Mouse (Mus musculus) forebrain, embryonic 13.5 days (tissue): ENCODE results near the gene Dhdh. TPM values are rescaled to one million over a fixed set of nuclear protein-coding genes. Genes with fewer than 3 reads are reported as not detected.
A peak's percentile ranks its signal among the peaks of the same experiment; 100 is the strongest.
"Not testable (repeated sequence)": the region's sequence is repeated elsewhere in the genome, so short reads cannot be mapped to it uniquely, and the experiment has no call there.

Source experiments
- ATAC-seq: fragments of 200-750 bp; cut with Nextera tagmentation; 2 replicates; pipeline ENCODE4 v1.8.0; 2017
- H3K27ac ChIP-seq: fragments of 300-500 bp; sonication (generic); 2 replicates; pipeline ENCODE4 v1.5.1; 2015; ENCODE audit warnings: inconsistent platforms, mild to moderate bottlenecking, moderate library complexity
- H3K27me3 ChIP-seq: fragments of 300-500 bp; sonication (generic); 2 replicates; pipeline ENCODE4 v1.6.1; 2015; ENCODE audit warnings: mild to moderate bottlenecking, inconsistent platforms
- H3K36me3 ChIP-seq: fragments of 300-500 bp; sonication (generic); 2 replicates; pipeline ENCODE4 v1.6.1; 2015; ENCODE audit warnings: mild to moderate bottlenecking, inconsistent platforms; ENCODE audit not compliant: poor library complexity, severe bottlenecking
- H3K4me1 ChIP-seq: fragments of 300-500 bp; sonication (generic); 2 replicates; pipeline ENCODE4 v1.6.1; 2015; ENCODE audit warnings: inconsistent platforms
- H3K4me2 ChIP-seq: fragments of 300-500 bp; sonication (generic); 2 replicates; pipeline ENCODE4 v1.6.1; 2015; ENCODE audit warnings: inconsistent platforms, mild to moderate bottlenecking, moderate library complexity
- H3K4me3 ChIP-seq: fragments of 300-500 bp; sonication (generic); 2 replicates; pipeline ENCODE4 v1.5.1; 2015; ENCODE audit warnings: mild to moderate bottlenecking, inconsistent platforms
- H3K9ac ChIP-seq: fragments of 300-500 bp; sonication (generic); 2 replicates; pipeline ENCODE4 v1.6.1; 2015; ENCODE audit warnings: mild to moderate bottlenecking, inconsistent platforms
- H3K9me3 ChIP-seq: fragments of 300-500 bp; sonication (generic); replicated peaks from 2 replicates; pipeline ENCODE4 v1.6.1; 2016; ENCODE audit warnings: inconsistent platforms
- WGBS: fragments of 180-500 bp; shearing (Covaris S2); methylation state at CpG from one replicate; pipeline ENCODE4 v1.1.7; 2015; 5-methylcytosine and 5-hydroxymethylcytosine counted together
- polyA plus RNA-seq: library from polyadenylated mRNA; unstranded; fragments of >200 nt; fragmentation: Nextera tagmentation; extraction: Ambion mirVana; gene quantifications from 2 replicates; pipeline ENCODE4 v1.2.1, GENCODE M21; 2015

Dhdh gene
- polyA plus RNA-seq, result 2.7 and 3.1 TPM in 2 replicates

GRCm38 (mm10) chr7:45488293-45489204 is at the start of gene Dhdh:
Gene Dhdh (minus strand): TSS chr7:45488805.
- no peaks in the 10 kb centered on the region for H3K9me3 ChIP-seq
- peaks cover 18% of the 10 kb centered on the region for H3K36me3 ChIP-seq
- H3K4me3 ChIP-seq, result peak within 1 kb of the TSS; percentile 44
- ATAC-seq, result peak; percentile 75
- H3K27me3 ChIP-seq, result no peaks in the 10 kb centered on the region
- peak within 1 kb of the TSS; percentile 65 for H3K9ac ChIP-seq
- H3K27ac ChIP-seq, result peak within 1 kb of the TSS; percentile 55
- peak within 1 kb of the TSS; percentile 69 for H3K4me2 ChIP-seq
- H3K4me1 ChIP-seq, result peaks cover 20% of the 10 kb centered on the region
- WGBS, result 7% methylated on average over 38 of the region's 38 CpGs

GRCm38 (mm10) chr7:45537602-45538001 is 49.0 kb upstream of the Dhdh start:
- Histone ChIP-seq H3K4me1 (peaks cover 9% of the 10 kb centered on the region), H3K27ac (no peak overlapping the region), H3K36me3 (no peaks in the 10 kb centered on the region), H3K9ac (peak overlapping the region; percentile 74), H3K27me3 (no peaks in the 10 kb centered on the region), H3K4me3 (peak overlapping the region; percentile 58), H3K9me3 (no peaks in the 10 kb centered on the region), H3K4me2 (peak overlapping the region; percentile 71)
- 78% methylated on average over 10 of the region's 10 CpGs for WGBS
- ATAC-seq, result no peak

DNA sequence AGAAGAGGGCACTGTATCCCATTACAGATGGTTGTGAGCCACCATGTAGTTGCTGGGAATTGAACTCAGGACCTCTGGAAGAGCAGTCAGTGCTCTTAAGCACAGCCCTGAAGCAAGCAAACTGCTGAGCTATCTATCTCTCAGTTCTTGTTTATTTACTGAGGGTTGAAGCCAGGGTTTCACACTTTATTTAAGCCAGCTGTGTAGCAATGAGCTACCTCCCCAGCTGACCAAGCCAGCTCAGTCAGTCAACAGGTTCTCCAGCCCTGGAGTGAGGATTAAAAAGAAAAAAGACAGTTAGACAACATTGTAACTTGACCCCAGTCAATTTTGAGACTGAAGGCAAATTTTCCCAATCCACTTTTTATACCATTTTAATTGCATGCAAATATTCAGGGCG is 47.1 kb upstream of the Dhdh start:
- H3K9me3 ChIP-seq, result no peaks in the 10 kb centered on the region
- no peak overlapping the region for H3K27ac ChIP-seq
- H3K4me1 ChIP-seq, result peaks cover 9% of the 10 kb centered on the region
- H3K4me3 ChIP-seq, result no peak overlapping the region
- no peak overlapping the region for H3K4me2 ChIP-seq
- H3K9ac ChIP-seq, result no peak overlapping the region
- no peak for ATAC-seq
- WGBS, result 89% methylated on average over 1 of the region's 1 CpGs
- no peaks in the 10 kb centered on the region for H3K36me3 ChIP-seq
- H3K27me3 ChIP-seq, result no peaks in the 10 kb centered on the region

- no peaks in the 10 kb centered on the region for H3K27me3 ChIP-seq
- no peak for ATAC-seq
- no peaks in the 10 kb centered on the region for H3K36me3 ChIP-seq
- no peak overlapping the region for H3K4me3 ChIP-seq
- 79% methylated on average over 2 of the region's 2 CpGs for WGBS
- H3K27ac ChIP-seq, result no peak overlapping the region
- no peaks in the 10 kb centered on the region for H3K9me3 ChIP-seq
- H3K4me1 ChIP-seq, result peaks cover 2% of the 10 kb centered on the region
- H3K4me2 ChIP-seq, result no peak overlapping the region
- H3K9ac ChIP-seq, result no peak overlapping the region
Observed at GRCm38 (mm10) chr7:45530643-45531042, 42.0 kb upstream of the Dhdh start.

- no peak overlapping the region for H3K27ac ChIP-seq
- no peak overlapping the region for H3K9ac ChIP-seq
- no peak overlapping the region for H3K4me3 ChIP-seq
- ATAC-seq, result no peak
- peaks cover 1% of the 10 kb centered on the region; the same call in 1 of the 2 replicates for H3K36me3 ChIP-seq
- peaks cover 14% of the 10 kb centered on the region for H3K4me1 ChIP-seq
- no peak overlapping the region for H3K4me2 ChIP-seq
- 21% methylated on average over 6 of the region's 6 CpGs for WGBS
- H3K27me3 ChIP-seq, result no peaks in the 10 kb centered on the region
- no peaks in the 10 kb centered on the region for H3K9me3 ChIP-seq
Observed at GRCm38 (mm10) chr7:45529461-45529860, 40.9 kb upstream of the Dhdh start.

DNA sequence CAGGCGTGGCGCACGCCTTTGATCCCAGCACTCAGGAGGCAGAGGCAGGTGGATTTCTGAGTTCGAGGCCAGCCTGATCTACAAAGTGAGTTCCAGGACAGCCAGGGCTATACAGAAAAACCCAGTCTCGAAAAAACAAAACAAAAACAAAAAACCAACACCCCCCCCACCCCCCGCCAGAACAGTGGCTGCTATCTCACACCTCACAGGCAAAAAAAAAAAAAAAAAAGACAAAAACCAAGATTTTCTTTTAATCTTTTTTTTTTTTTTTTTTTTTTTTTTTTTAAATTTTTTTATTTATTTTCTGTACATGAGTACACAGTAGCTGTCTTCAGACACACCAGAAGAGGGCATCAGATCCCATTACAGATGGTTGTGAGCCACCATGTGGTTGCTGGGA is 38.6 kb upstream of the Dhdh start:
- H3K4me3 ChIP-seq, result not testable (repeated sequence)
- 91% methylated on average over 6 of the region's 6 CpGs for WGBS

GRCm38 (mm10) chr7:45526474-45527120 is 38.0 kb upstream of the Dhdh start:
- peak overlapping the region; percentile 83 for H3K4me2 ChIP-seq
- no peak for ATAC-seq
- H3K27me3 ChIP-seq, result no peaks in the 10 kb centered on the region
- peak overlapping the region; percentile 83 for H3K9ac ChIP-seq
- peaks cover 3% of the 10 kb centered on the region; the same call in 1 of the 2 replicates for H3K36me3 ChIP-seq
- peak overlapping the region; percentile 75 for H3K4me3 ChIP-seq
- peaks cover 30% of the 10 kb centered on the region for H3K4me1 ChIP-seq
- no peaks in the 10 kb centered on the region for H3K9me3 ChIP-seq
- WGBS, result 24% methylated on average over 7 of the region's 7 CpGs
- peak overlapping the region; percentile 37; the same call in 1 of the 2 replicates for H3K27ac ChIP-seq

More for the DNA sequence above, 38.6 kb upstream of the Dhdh start:
- H3K4me2 ChIP-seq, H3K27me3 ChIP-seq, ATAC-seq, H3K9me3 ChIP-seq, H3K9ac ChIP-seq, H3K27ac ChIP-seq, H3K36me3 ChIP-seq: not testable (repeated sequence)
- H3K4me1 ChIP-seq, result peaks cover 29% of the 10 kb centered on the region

DNA sequence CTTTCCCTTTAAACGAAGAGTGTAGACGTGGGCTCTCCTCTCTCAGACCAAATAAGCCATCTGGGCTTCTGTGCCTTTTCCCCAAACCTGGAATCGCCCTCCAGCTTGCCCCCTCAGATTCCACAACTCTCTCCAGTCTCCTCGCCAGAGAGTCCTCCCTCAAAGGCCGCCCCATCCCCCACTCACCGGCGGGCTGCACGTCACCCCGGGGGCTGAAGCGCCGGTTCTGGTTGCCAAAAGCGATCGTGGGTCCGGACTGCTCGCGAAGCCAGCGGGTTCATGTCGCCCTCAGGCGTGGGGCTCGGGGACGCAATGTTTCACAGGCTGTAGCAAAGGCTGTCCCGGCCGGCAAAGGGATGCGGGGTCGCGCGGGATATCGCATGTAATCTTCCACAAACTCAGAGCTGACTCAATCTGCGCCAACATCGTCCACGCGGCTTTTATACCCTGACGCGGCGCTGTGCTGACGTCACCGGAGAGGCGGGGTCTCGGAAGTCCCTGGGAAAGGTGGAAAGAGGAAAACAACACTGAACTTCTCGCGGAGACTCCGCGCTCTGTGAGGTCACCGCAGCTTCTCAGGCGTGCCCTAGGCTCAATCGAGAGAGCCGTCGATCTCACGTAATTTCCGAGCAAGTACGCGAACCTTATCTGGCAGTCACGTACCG is 37.3 kb upstream of the Dhdh start, which contains the start of the genes Ppp1r15a and Plekha4:
Gene Ppp1r15a, minus strand, starts transcription at position 460 of the 665 bp plus-strand sequence.
Gene Plekha4, plus strand, starts transcription at position 522 of the 665 bp plus-strand sequence.
- Histone ChIP-seq H3K9ac (peak within 1 kb of the TSS; percentile 83), H3K4me2 (peak within 1 kb of the TSS; percentile 83), H3K4me3 (peak within 1 kb of the TSS; percentile 75), H3K27ac (peak within 1 kb of the TSS; percentile 61), H3K36me3 (peaks cover 3% of the 10 kb centered on the region; the same call in 1 of the 2 replicates), H3K9me3 (no peaks in the 10 kb centered on the region), H3K27me3 (no peaks in the 10 kb centered on the region), H3K4me1 (peaks cover 33% of the 10 kb centered on the region)
- peak; percentile 77 for ATAC-seq
- WGBS, result under 1% methylated on average over 54 of the region's 54 CpGs

DNA sequence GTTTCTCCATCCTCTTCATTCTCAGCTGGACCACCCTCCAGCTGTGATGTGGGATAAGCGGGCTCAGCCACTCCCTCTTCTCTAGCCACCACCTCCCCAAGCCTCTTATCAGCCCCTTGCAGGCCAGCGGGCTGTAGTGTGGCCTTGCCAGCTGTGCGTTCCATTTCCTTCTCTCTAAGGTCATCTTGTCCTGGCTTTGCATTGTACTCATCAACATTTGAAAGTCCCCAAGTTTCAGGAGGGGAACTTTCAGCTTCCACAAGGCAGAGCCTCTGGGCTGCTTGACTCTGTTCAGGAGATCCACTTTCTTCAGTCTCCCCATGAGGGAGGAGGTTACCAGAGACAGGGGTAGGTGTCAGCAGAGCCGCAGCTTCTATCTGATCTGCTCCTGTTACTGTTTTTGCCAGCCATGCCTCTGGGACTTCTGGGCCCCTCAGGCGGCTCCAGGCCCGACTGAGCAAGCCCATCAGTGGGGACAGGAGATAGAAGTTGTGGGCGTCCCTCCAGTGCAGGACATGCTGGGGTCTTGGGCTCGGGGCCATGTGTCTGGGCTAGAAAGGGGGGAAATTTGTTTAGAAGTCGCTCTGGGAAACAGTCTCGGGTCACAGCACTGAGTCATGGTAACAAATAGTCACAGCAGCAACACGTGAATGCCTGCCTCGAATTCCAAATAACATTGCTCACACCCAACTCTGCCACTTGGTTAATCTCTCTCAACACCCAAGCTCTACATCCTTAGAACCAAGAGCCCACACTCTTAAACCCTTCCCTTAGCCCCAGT is 36.4 kb upstream of the Dhdh start:
- ATAC-seq, result no peak
- 39% methylated on average over 12 of the region's 12 CpGs for WGBS

DNA sequence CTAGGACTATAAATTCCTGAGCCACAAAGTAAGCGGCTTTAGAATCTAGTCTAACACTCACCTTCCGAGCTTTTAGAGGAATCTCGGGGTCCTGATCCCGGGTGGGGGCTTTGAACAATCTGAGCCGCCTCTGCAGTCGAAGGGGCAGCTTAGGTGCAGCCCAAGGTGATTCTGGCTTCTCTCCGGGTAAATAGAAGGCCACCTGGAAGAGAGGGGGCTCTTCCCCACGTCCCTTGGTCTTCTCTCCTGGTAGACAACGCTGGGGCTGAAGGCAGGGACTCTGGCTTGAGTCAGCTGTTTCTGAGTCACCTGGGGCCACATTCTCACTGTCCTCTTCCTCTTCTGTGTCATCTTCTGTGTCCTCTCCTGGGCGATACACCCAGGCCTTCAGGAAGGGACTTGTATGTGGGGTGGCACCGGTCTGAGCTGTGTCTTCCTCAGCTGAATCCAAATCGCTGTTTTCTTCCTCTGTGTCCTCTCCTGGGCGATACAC is 35.1 kb upstream of the Dhdh start:
- no peak for ATAC-seq
- Histone ChIP-seq H3K9me3 (no peaks in the 10 kb centered on the region), H3K36me3 (peaks cover 3% of the 10 kb centered on the region; the same call in 1 of the 2 replicates), H3K4me3 (no peak overlapping the region), H3K4me1 (peaks cover 33% of the 10 kb centered on the region), H3K4me2 (no peak overlapping the region), H3K27me3 (no peaks in the 10 kb centered on the region), H3K27ac (no peak overlapping the region), H3K9ac (peak overlapping the region; percentile 21; the same call in 1 of the 2 replicates)
- 82% methylated on average over 13 of the region's 13 CpGs for WGBS

More for the DNA sequence above, 36.4 kb upstream of the Dhdh start:
- H3K27me3 ChIP-seq, result no peaks in the 10 kb centered on the region
- peak overlapping the region; percentile 83 for H3K9ac ChIP-seq
- H3K27ac ChIP-seq, result no peak overlapping the region
- H3K36me3 ChIP-seq, result peaks cover 3% of the 10 kb centered on the region; the same call in 1 of the 2 replicates
- peak overlapping the region; percentile 83 for H3K4me2 ChIP-seq
- H3K4me3 ChIP-seq, result peak overlapping the region; percentile 75
- no peaks in the 10 kb centered on the region for H3K9me3 ChIP-seq
- peaks cover 33% of the 10 kb centered on the region for H3K4me1 ChIP-seq
